Mouse (Mus musculus): ENCODE results near the gene Rad51d. TPM values are rescaled to one million over a fixed set of nuclear protein-coding genes. Genes with fewer than 3 reads are reported as not detected.
A peak's percentile ranks its signal among the peaks of the same experiment; 100 is the strongest.
"Not testable (repeated sequence)": the region's sequence is repeated elsewhere in the genome, so short reads cannot be mapped to it uniquely, and the experiment has no call there.

Gene Rad51d
- 1 to 10 TPM; 8.0 to 9.3 TPM for total RNA-seq (2021)

DNA sequence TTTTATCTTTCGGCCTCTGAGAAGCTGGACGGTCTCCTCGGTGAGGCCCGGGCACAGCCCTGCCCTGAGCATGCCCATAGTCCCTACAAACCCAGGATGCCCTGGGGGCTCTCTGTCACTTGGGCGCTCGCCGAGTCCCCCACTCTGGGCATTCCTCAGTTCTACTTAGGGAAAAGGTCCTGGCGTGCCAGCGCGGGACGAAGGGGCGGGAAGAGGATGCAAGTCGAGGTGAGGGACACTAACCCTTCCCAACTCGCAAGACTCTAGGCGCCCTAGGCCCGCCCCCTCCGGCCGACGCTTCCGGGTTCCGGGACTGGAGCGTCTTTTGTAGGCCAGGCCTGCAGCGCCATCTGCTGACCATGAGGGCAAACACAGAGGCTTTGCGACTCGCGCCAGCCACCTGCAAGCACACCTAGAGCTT, at the start of gene Rad51d:
TSS of gene Rad51d (minus strand) at position 273 of the 421 bp plus-strand sequence.
- peak; percentile 86 for DNase-seq (ENCODE audit: low spot score)
- intact Hi-C loops (cut with DNase I) = loop anchor here (1.0 to 2.0 kb wide), 3 partner anchors 144 to 656 kb away; no protein-coding TSS in a partner anchor

DNA sequence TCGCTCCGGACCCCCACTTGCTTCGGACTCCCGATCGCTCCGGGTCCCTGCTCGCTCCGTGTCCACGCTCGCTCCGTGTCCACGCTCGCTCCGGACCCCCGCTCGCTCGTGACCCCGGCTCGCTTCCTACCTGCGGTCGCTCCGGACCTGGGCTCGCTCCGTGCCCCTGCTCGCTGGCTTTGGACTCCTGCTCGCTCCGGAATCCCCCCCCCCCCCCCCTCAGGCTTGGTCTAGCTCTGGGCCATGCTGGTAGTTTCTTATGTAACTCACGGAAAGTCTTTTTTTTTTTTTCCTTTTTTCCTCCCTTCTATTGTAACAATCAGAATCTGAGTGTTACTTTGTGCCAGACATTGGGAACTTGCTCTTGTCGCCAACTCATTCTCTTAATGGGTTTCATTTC, 42.8 kb upstream of the Rad51d start:
- no peak for DNase-seq (ENCODE audit: low spot score)
- intact Hi-C loops (cut with DNase I) = loop anchor here (2.0 kb wide), 1 partner anchor 26 kb away; no protein-coding TSS in a partner anchor

DNA sequence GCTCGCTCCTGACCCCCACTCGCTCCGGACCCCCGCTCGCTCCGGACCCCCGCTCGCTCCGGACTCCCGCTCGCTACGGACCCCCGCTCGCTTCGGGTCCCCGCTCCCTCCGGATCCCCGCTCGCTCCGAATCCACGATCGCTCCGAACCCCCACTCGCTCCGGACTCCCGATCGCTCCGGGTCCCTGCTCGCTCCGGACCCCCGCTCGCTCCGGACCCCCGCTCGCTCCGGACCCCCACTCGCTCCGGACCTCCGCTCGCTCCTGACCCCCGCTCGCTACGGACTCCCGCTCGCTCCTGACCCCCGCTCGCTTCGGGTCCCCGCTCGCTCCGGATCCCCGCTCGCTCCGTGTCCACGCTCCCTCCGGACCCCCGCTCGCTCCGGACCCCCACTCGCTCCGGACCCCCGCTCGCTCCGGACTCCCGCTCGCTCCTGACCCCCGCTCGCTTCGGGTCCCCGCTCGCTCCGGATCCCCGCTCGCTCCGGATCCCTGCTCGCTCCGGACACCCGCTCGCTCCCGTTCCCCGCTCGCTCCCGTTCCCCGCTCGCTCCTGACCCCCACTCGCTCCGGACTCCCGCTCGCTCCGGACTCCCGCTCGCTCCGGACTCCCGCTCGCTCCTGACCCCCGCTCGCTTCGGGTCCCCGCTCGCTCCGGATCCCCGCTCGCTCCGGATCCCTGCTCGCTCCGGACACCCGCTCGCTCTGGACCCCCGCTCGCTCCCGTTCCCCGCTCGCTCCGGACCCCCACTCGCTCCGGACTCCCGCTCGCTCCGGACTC, 41.4 kb upstream of the Rad51d start:
- DNase-seq (ENCODE audit: low spot score) = not testable (repeated sequence)

DNA sequence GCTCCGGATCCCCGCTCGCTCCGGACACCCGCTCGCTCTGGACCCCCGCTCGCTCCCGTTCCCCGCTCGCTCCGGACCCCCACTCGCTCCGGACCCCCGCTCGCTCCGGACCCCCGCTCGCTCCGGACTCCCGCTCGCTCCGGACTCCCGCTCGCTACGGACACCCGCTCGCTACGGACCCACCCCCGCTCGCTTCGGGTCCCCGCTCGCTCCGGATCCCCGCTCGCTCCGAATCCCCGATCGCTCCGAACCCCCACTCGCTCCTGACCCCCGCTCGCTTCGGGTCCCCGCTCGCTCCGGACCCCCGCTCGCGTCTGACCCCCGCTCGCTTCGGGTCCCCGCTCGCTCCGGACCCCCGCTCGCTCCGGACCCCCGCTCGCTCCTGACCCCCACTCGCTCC, 40.7 kb upstream of the Rad51d start:
- intact Hi-C loops (cut with DNase I); DNase-seq (ENCODE audit: low spot score): not testable (repeated sequence)

More for the DNA sequence above, 41.4 kb upstream of the Rad51d start:
- intact Hi-C loops (cut with DNase I) = loop anchor here (2.0 kb wide), 1 partner anchor 27 kb away; no protein-coding TSS in a partner anchor

DNA sequence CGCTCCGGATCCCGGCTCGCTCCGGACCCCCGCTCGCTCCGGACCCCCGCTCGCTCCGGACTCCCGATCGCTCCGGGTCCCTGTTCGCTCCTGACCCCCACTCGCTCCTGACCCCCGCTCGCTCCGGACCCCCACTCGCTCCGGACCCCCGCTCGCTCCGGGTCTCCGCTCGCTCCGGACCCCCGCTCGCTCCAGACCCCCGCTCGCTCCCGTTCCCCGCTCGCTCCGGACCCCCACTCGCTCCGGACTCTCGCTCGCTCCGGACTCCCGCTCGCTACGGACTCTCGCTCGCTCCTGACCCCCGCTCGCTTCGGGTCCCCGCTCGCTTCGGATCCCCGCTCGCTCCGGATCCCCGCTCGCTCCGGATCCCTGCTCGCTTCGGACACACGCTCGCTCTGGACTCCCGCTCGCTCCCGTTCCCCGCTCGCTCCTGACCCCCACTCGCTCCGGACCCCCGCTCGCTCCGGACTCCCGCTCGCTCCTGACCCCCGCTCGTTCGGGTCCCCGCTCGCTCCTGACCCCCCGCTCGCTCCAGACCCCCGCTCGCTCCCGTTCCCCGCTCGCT, 40.1 kb upstream of the Rad51d start:
- intact Hi-C loops (cut with DNase I); DNase-seq (ENCODE audit: low spot score): not testable (repeated sequence)

DNA sequence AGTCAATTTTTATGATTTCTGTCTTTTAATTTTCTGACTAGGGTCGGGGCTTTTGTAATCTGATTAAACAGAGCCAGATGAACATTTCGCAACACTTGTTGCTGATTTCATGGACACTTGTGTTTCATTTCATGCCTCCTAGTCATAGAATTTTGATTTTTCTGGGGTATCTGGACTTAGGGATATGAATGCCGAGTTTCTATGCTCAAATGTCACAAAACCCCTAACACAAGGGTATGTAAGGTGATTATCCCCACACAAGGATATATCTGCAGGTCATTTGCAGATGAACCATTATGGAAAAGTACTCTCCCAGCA, 39.2 kb upstream of the Rad51d start:
- intact Hi-C loops (cut with DNase I) = no loop called here
- DNase-seq (ENCODE audit: low spot score) = no peak

DNA sequence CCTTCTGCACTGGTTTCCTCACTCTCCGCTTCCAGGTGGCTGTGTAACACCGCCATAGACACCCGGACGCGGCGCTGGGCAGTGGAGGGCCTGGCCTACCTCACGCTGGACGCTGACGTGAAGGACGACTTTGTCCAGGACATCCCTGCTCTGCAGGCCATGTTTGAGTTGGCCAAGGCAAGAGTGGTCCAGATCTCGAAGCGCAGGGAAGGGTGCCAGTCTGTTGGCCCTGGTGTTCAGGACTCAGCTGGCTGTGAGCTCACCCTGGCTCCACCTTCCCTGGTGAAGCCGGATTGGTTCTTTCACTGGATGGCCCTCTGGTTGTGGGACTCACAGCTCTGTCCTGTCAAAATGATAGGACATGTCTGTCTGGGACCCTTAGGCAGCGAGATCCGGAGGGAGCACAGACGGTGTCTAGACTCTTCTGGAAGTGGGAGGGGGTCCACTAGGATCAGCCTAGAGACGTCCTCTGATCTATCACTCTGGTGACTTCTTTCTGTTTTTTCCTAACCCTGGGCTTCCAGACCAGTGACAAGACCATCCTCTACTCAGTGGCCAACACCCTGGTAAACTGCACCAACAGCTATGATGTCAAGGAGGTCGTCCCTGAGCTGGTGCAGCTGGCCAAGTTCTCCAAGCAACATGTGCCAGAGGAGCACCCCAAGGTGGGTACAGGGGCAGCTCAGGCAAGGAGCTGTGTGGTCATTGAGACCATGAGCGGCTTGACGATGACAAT, 38.7 kb upstream of the Rad51d start:
- DNase-seq (ENCODE audit: low spot score) = no peak

DNA sequence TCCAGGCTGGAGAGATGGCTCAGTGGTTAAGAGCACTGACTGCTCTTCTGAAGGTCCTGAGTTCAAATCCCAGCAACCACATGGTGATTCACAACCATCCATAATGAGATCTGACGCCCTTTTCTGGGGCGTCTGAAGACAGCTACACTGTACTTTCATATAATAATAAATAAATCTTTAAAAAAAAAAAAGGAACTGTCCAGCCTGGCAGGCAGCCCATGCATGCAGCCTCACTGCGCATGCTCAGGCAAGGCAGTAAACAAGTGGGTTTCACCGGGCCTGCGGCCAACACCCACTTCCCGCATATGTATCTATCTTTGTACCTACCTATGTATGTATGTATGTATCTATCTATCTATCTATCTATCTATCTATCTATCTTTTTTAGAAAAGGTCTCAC, 33.5 kb upstream of the Rad51d start:
- DNase-seq (ENCODE audit: low spot score); intact Hi-C loops (cut with DNase I): not testable (repeated sequence)

More for the DNA sequence above, 38.7 kb upstream of the Rad51d start:
- intact Hi-C loops (cut with DNase I) = no loop called here

DNA sequence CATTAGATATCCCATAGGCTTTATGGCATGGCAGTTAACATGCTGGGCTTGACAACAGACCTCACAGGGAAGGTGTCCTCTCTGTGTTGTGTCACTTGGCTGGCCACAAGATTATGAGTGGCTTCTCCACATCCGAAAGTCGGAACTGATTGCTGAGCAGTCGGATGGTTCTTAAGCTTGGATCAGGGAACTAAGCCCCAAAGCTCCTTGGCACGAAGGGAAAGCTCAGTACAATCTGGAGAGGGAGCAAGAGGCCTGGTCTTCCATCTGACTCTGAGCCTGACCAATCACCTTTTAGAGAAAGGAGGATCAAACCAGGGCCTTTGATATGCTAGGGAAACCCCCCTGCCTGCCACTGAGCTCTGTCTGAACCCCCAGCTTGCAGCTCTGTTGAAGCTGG, 31.3 kb upstream of the Rad51d start:
- no peak for DNase-seq (ENCODE audit: low spot score)
- intact Hi-C loops (cut with DNase I) = no loop called here

DNA sequence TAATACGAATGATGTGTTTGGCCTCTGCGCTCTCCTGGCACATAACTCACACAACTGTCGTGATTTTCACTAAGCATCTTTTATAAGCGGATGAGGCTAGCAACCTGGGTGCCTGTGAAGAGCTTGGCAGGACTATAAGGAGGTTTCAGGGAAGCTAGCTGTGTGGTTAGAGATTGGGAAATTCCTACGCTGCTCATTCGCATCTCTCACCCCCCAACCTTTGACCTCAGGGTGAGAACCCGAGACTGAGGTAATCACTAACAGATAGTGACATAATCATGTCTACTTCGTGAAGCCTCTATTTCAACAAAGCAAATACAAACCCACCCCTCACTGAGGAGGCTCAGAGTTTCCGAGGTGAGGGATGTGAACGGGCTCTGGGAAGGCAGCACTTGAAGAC, 30.4 kb upstream of the Rad51d start:
- DNase-seq (ENCODE audit: low spot score) = no peak
- intact Hi-C loops (cut with DNase I) = no loop called here

DNA sequence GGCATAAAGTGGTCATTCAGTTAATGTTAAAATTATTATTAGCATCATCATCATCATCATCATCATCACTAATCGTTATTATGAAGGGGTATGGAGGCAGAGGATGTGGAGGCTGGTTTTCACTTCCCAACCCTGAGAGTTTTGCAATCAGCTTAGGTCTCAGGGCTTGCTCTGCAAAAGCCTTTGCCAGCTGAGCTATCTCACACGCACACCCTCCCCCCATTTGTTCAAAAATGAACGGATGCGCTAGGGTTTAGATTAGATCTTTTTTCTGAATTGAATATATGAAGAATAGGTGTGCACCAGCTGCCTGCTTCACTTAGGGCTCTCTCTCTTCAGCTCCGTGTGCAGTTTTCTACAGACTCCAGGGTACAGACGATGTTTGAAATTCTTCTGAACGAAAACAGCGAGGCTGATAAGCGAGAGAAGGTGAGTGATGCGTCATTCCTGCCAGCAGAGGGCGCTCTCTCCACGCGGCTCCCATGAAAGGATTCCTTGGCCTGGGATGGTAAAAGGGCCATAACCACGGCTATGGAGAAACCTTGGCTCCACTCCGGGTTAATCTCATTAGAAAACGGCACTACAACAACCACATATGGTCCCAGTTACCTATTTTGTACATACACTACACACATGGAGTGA, 24.4 kb upstream of the Rad51d start:
- intact Hi-C loops (cut with DNase I) = loop anchor here (1.0 to 10.0 kb wide), 4 partner anchors 44 to 380 kb away; partner anchors contain the start of gene Ap2b1
- peak; percentile 36 for DNase-seq (ENCODE audit: low spot score)

DNA sequence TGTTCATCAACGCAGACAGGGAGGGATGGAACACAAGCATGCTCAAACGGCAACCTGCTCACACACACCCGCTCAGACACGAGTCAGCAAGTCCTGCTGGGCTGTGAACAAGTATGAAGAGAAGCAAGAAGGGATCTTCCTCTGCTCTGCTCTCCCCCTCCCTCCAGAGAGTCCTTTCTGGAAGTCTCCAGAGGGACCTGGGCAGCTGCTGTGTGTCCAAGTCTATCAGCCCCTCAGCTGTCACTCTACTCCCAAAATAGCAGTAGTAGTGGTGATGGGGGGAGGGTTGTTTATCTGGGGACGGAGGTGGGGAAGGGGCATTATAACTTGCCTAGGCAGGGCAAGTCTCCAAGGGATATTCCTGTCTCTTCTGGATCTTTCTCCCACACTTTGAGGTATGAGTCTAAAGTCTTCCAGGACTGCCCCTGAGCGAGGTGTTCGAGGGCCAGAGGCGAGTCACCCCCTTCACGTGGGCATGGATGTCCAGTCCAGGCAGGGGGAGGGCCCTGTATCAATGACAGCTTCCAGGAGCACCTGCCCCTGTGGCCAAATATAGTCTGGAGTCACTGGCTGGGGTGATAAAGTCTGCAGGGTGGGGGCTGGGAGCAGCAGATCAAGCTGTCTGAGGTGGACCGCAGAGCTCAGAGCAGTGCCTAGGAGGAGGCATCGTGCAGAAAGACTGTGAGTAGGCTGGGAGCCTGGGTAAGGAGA, 20.4 kb upstream of the Rad51d start:
- peak; percentile 54 for DNase-seq (ENCODE audit: low spot score)
- intact Hi-C loops (cut with DNase I) = loop anchor here (10.0 kb wide), 2 partner anchors 314 to 384 kb away; partner anchors contain the start of gene Ap2b1

DNA sequence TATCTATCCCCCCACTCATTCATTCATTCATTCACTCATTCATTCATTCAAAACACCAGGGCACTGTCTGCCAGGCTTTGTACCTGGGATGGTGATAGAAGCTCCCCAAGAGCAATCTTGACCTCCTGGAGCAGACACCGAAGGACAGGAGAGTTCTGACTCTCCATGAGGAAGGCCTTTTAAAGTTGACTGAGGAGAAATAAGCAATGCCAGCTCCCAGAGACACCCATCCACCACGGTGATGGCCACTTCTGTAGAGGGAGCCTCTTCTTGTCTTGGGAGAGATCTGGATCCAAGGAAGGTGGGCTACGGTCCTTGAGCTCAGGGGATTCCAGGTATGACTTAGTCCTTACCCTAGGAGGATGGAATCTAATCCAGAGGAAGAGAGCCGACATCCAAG, 19.8 kb upstream of the Rad51d start, which contains the start of gene Unc45b:
TSS of gene Unc45b (plus strand) at position 301 of the 400 bp plus-strand sequence.
- intact Hi-C loops (cut with DNase I) = loop anchor here (10.0 kb wide), 2 partner anchors 315 to 385 kb away; partner anchors contain the start of gene Ap2b1
- DNase-seq (ENCODE audit: low spot score) = no peak

DNA sequence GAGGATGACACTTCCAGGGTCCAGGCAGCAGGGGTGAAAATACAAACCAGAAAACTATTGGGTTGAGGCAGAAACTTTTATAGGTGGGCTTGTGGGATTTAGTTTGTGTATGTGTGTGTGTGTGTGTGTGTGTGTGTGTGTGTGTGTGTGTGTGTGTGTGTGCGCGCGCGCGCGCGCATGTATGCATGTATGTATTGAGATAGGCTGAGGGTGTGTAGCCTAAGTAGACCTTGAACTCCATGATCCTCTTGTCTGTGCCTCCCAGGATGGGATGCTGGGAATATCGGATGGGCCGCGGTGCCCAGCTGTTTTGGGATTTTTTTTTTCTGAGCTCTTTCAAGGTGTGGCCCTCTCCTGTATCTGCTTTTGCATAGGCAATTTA, 18.2 kb upstream of the Rad51d start:
- intact Hi-C loops (cut with DNase I) = loop anchor here (2.0 kb wide), 1 partner anchor 38 kb away; the partner anchor contains the start of gene Rffl
- DNase-seq (ENCODE audit: low spot score) = no peak

DNA sequence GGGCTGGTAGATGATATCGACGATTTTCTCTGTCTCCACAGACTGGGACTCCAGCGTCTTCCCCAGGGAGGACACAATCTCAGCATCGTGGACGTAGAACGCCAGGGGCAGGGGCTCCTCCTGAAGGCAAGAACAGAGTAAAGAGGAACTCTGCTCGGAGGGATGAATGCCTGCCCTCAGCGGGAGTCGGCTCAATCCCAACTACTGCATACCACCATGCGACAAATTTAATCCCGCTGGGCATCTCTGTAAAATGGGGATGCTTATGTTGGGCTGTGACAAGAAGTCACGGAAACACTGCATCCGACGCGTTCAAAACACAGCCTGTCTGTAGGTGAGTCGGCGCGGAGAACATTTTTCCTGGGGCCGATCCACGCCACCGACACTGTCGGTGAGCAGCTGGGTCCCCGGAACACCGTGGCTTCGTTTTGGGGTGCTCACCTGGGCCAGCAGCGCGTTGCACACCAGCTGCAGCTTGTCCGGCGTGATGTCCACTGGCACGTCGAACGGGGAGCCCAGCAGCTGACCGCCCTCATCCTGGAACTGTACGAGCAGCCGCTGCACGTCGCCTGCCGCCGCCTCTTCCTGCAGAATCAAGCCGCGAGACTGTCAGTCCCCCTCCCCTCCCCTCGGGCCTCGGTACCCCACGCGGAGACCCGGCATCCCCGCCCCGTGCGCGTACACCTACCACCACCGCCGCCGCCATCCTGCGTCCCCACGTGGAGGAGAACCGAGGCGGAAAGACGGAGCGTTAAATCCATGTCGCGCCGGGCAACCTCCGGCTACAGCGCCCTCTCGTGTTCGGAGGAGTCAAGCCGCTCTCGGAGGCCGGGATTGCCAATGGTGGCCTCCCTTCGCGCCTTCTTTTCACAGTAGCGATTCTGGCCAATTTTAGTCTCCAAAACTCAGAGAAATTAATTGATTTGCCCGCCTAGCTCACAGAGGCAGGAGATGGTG, 17.5 kb upstream of the Rad51d start, which contains the start of gene Nle1:
TSS of gene Nle1 (minus strand) at position 761 of the 957 bp plus-strand sequence.
- peak; percentile 76 for DNase-seq (ENCODE audit: low spot score)
- intact Hi-C loops (cut with DNase I) = loop anchor here (2.0 kb wide), 1 partner anchor 37 kb away; the partner anchor contains the start of gene Rffl

DNA sequence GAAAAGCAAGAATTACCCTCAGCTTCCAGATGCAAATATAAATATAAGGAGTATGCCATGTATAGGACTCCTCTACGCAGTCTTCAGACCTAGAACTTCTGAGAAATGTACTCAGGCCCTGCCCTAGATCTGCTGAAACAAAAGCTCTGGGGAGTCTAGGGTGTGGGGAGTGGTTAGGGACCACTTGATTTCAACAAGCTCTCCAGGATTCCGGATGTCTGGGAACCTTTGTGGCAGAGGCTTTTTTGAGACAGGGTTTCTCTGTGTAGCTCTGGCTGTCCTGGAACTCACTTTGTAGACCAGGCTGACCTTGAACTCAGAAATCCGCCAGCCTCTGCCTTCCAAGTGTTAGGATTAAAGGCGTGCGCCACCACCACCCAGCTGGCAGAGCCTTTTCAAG, 15.4 kb upstream of the Rad51d start:
- DNase-seq (ENCODE audit: low spot score) = no peak
- intact Hi-C loops (cut with DNase I) = no loop called here

DNA sequence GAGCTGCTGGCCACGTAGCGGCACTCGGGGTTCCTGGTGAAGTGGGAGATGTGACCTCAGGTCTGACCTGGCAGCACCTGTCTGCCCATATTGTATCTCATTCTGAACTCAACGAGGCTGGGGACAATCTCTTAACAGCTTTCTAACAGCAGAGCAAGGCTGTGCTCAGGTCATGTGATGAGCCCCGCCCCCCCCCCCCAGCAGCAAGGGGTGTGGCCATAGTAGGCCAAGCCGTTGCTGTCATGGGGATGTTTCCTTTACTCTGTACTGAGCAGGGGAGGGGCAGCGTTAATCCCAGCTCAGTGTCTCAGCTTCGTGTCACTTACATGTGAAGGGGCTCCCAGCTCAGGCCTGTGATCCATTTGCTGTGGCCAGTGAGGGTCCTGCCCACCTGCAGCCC, 14.5 kb upstream of the Rad51d start:
- DNase-seq (ENCODE audit: low spot score) = no peak
- intact Hi-C loops (cut with DNase I) = no loop called here
